Mouse (Mus musculus) kidney, postnatal 36 days (tissue): ENCODE data around the gene Txndc9.

ENCODE experiments used
- DNase-seq, 2 experiments: peaks; one replicate each; pipeline ENCODE4 v3.0.0; 2021 to 2022; ENCODE audit warnings: mixed read lengths in 2 of 2

The Txndc9 gene

DNA sequence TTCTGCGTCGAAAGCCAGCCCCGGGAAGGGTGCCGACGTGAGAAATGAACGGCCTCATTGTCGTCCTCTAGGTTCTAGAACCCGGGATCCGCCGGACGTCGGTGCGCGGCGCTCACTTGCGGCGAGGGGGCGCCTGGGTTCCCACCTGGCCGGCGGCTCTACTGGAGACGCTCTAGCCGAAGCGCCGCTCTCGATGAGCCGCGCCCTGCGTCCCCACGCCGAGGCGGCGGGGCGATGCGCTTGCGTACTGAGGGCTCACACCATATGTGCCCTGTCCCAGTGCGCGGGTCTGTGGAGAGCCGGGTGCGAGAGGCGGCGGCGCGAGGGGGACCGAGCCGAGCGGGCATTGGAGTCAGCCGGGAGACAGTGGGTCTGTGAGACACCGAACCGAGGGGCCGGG is at the start of gene Txndc9, which contains the start of gene Eif5b:
Gene Txndc9, minus strand, starts transcription at position 27 of the 400 bp plus-strand sequence.
Gene Eif5b, plus strand, starts transcription at position 144 of the 400 bp plus-strand sequence.
- peak; percentile 96 for DNase-seq

GRCm38 (mm10) chr1:38038898-38039297 is 41.2 kb upstream of the Txndc9 start:
- DNase-seq, result no peak

DNA sequence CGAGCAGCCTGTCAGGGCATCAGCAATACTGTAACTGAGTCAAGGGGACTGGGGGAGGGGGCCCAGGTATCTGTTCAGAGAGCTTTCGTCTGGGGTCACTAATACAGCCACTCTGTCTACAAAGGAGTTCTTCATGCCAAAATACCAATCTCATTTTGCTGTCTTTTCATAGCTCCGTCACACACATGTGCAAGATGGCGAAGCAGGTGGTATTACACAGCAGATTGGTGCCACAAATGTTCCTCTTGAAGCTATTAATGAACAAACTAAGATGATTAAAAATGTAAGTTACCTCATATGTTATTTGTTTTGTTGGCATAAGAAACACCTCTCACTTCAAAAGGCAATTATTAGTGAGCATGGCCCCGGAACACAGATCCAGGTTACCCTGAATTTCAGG is 39.7 kb upstream of the Txndc9 start:
- DNase-seq, result no peak

GRCm38 (mm10) chr1:38035521-38035920 is 37.8 kb upstream of the Txndc9 start:
- no peak for DNase-seq

DNA sequence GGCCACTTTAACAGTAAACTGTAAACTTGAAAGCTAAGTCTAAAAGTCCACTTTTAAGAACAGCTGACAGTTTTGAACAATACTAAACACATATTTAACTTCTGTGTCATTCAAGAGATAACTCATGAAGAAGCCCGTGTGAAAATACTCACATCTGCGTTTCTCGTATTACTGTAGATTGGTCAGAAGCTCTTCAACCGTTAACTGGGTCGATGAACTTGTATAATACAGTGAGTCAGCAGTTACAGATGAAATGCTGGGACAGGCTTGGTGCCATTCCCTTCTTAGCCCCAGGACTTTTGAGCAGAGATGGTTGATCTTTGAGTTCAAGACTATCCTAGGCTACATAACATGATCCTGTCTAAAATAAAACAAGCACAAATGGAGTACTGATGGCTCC is 33.7 kb upstream of the Txndc9 start:
- peak in 1 of 2 experiments; percentile 5 for DNase-seq

GRCm38 (mm10) chr1:38027301-38027700 is 29.6 kb upstream of the Txndc9 start:
- no peak for DNase-seq

DNA sequence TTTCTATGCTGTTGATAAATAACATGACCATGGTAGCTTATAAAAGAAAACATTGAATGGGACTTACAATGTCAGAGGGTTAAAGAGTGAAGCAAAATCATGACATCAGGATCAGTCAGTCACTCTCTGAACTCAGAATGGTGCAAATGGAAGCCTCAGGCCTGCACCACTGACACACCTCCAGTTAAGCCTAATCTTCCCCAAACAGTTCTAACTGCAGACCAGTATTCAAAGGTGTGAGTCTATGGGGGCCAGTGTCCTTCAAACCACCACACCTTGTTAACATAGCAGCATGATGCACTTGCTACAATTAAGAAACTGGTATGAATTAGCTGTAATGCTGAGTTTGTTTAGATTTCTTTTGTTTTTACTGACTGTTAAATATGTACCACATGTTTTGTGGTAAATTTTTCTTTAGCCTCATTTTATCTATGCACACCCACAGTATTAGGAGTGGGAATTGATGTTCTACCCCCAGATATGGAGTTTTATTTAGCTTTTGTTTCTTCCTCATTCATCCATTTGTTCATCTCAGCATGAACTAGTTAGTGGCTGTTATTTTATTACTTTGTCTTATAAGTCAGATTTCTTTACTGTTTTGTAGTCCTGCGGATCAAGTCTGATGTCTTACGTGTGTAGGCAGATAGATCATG is 17.0 kb upstream of the Txndc9 start:
- DNase-seq, result no peak

DNA sequence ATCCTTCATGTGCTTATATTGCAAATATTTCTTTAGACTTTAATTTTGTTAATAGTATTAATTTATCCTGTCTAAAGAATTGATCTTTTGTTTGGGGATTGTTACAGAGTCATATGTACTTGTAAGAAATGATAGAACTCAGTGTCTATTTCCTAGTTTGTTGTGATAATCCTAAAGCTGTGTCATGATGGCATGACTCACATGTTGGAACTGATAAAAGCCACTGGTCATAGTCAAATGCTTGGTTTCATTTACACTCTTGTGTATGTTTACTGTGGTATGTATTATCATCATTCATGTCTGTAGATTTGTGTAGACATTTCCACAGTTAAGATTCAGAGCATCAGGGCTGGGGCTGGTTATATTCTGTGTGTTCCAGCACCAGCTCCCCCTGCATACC is 14.8 kb upstream of the Txndc9 start:
- no peak for DNase-seq

- DNase-seq, result no peak
These were observed 14.4 kb upstream of the Txndc9 start for GRCm38 (mm10) chr1:38012104-38012503.

- no peak for DNase-seq
These were observed 14.0 kb upstream of the Txndc9 start for GRCm38 (mm10) chr1:38011647-38012046.

DNA sequence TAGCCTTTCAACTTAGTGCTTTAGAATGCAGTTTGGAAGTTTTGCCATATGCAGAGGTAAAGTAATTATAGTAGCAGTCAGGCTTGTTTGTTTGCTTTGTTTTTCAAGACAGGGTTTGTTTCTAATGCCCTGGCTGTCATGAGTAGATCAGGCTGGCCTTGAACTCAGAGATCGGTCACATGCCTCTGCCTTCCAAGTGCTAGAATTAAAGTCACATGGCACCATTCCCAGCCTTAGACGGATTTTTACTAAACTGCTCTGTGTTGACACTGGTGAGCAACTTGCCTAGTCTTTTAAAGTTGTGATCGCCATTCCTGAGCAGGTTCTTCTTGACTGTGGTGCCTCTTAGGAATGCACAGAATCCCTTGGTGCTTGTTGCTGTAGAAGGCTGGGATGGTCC is 9.0 kb upstream of the Txndc9 start:
- no peak for DNase-seq

- peak in 1 of 2 experiments; percentile 17 for DNase-seq
These were observed 5.4 kb upstream of the Txndc9 start for GRCm38 (mm10) chr1:38003046-38003445.

GRCm38 (mm10) chr1:38001956-38002355 is 4.3 kb upstream of the Txndc9 start:
- DNase-seq, result no peak

DNA sequence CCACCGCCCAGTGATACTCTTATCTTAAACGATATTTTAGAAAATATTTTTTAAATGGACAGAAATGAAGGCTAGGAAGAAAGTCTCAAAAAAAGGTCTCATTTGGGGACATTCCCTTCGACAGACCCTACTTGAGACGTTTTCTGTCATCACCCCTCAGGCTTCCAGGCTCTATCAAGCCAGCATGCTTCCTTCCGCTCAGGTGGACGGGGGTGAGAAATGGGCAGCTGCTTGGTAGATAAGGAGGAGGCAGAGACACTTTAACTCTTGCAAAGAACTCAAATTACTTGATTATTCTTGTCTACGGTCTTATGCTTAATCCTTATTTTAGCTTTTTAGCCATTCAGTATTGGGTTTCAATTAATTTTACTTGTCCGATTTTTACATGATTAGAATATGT is 3.2 kb upstream of the Txndc9 start:
- no peak for DNase-seq

DNA sequence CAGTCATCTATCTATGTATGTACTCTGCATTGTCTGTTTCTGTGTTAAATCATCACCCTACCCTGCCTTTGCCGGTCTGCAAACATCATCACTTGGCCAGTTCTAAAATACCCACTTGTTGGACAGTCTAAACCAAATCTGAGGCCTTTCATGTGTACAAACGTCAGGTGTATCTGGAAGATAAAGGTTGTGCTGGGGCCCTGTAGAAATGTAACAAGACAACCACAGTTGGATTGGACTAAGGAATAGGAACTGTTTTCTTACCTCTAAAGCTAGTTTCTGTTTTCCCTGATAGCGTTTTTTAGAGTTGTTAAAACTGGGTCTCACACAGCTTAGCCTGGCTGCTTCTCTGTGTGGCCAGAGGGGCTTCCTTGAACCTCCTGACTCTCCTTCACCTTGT is 1.9 kb upstream of the Txndc9 start:
- no peak for DNase-seq

DNA sequence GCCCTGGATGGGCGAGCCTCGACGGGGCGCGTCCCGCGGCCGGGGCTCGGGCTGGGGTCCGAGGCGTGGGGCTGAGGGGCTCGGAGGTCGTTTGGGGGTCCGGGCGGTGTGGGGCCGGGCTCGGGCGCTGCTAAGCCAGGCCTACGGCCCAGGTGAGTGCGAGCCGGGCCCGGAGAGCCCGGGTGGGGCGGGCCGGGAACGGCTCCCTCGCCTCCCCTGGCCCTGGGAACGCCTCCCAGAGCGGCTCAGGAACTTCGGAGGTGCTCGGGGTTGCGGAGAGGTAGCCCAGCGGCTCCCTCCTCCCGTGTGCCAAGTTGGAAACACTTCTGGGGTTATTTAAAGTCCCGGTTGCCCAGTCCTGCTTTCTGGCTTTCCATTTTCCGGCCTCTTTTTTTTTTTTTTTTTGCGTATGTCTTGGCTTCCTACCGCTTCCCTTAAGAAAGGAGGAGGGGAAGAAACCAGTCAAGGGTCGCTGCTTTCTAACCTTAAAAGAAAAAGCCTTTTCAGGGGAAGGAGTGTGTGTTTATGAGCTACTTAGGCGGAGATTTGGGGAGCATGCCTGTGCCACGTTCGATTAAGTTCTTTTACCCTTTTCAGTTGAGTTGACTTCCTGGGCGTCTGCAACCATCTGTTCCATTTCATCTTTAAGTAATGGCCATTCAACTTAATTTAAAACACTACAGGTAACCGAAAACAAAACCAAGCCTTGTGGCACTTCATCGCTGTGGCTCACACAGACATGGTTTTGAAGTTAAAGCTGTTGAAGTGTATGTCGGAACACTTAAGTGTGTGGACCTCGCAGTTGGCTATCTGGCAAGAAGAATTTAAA is 892 bp upstream of the Txndc9 start:
- peak; percentile 14 to 48 for DNase-seq

- DNase-seq, result peak; percentile 98 to 99
These were observed 712 bp downstream of the Txndc9 start for GRCm38 (mm10) chr1:37996877-37997484.

GRCm38 (mm10) chr1:37996226-37996625 is 1.5 kb downstream of the Txndc9 start:
- no peak for DNase-seq

GRCm38 (mm10) chr1:37987856-37988255 is 9.8 kb downstream of the Txndc9 start:
- no peak for DNase-seq

DNA sequence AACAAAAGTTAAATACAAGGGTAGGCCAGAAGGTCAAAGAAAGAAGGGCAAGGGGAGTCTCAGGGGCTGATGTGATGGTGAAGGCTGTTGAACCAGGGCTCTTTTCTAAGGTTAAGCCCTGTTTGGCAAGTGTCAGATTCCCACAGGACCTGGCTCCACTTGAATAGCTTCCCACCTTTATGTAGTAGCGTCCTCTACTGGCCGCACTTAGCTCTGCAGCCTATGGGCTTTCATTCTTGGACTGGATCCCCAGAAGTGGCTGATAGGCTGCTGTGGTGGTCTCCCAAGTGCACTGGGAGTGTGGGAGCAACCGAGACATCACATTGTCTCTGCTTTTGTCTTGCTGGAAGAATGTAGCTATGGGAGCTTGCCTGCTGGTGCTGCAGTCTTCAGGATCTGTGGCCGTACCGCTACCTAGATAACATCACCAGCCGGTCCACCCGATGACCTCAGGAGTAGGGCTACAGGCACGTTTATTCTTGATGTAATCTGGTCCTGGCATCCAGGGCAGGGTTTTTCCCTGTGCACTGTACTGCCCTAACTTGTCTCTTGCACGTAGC is 11.8 kb downstream of the Txndc9 start:
- peak in 1 of 2 experiments; percentile 57 for DNase-seq

DNA sequence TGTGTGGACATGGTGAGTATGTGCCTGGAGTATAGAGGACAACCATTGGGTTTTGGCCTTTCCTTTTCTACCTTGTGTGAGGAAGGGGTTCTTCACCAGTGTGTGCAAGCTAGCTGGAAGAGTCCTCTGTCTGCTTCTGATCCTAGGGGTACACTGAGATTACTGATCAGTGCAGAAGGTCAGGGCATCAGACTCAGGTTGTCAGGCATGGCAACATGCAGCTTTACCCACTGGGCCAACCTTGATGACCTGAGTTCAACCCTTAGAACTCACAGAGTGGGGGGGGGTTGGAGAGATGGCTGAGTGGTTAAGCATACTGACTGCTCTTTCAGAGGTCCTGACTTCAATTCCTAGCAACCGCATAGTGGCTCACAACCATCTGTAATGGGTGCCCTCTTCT is 13.4 kb downstream of the Txndc9 start:
- DNase-seq, result no peak

DNA sequence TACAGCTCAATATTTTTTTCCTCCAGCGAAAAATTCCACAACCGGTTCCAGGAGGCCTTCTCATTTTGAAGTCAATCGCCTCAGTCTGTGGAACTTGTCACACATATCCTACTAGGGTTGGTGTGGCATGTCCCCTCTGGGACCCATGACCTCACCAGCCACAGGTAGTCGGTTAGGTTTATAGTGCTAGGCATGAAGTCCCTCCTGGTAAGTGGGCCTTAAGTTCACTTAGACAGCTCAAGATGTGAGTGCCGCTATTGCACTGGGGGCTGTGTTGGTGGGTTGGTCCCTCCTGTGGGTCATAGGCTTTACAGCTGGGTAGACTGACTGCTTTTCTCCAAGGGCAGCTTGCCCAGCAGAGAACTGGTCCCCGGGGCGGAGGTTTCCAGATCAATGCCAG is 20.4 kb downstream of the Txndc9 start:
- DNase-seq, result no peak

DNA sequence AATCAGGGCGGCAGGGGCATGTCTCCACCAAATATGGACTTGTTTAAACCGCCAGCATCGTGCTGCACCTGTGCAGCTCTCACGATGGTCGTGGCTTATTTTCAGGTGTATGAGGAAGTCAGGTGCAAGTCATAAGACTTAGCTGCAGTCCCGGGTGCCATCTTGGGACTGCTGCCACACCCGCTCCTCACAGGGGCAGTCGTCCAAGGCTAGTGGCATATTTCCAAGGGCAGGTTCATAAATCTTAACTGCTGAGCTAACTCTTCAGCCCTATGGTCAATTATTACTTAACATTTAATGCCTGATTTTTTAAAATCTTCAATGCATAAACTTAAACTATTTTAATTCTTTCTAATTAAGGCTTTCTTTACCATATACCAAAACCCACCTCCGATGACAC is 21.0 kb downstream of the Txndc9 start:
- DNase-seq, result peak; percentile 70 to 81
